Mouse (Mus musculus) E14TG2a.4 (cell line): ENCODE data around the gene Fam98b.

Experiments
- CTCF ChIP-seq: conservative IDR thresholded peaks from 2 replicates; pipeline ENCODE4 v1.5.1; 2014; ENCODE audit warnings: low read length
- NANOG ChIP-seq: IDR thresholded peaks from 2 replicates; pipeline ENCODE4 v1.6.1; 2014; ENCODE audit warnings: borderline replicate concordance, low read length, mixed read lengths

- TF ChIP-seq CTCF (no peak), NANOG (no peak)
Observed at GRCm38 (mm10) chr2:117311349-117311748, 61.8 kb downstream of the Fam98b start.
